Mouse (Mus musculus) lung, postnatal 4 days (tissue): ENCODE results near the gene Timm10b.

Source experiments
- DNase-seq, 2 experiments: peaks; one replicate each; pipeline ENCODE4 v3.0.0; 2021

The Timm10b gene

DNA sequence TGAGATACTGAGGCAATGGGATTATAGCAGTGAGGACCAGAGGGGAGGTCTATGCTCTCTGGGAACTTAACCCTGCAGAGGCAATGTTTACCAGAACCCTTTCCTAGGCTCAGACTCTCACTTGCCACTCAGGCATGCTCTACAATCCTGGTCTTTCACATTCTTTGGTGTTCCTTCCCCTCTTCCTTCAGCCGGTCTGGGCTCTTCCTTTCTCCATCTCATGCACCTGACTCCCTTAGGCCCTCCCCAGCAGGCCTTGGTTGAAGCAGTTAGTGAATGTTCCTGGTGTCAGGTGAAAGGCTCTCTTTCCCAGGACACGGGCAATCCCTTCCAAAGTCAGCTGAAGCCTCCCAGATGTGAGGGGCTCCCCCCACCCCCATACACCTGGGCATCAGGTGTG, at the start of gene Timm10b:
Gene Timm10b, plus strand, starts transcription at position 301 of the 400 bp plus-strand sequence.
- DNase-seq: no peak

DNA sequence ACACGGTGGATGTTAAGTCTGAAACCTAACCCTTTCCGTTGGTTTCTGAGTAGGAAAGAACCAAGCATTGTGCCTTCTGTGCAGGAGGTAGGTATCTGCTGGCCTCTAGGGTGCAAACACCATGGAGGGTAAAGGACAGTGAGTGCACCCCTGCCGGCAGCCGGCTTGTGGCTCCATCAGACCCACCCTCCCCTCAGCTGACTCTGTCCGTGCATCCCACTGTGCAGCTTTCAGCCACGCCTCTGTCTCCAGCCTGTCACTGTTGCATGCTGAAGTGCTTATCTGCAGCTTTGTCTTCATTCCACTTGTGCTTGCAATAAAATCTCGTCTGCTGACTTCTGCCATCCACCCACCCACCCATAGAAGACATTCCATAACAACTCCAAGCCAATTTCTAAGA, 49.8 kb upstream of the Timm10b start:
- no peak for DNase-seq

DNA sequence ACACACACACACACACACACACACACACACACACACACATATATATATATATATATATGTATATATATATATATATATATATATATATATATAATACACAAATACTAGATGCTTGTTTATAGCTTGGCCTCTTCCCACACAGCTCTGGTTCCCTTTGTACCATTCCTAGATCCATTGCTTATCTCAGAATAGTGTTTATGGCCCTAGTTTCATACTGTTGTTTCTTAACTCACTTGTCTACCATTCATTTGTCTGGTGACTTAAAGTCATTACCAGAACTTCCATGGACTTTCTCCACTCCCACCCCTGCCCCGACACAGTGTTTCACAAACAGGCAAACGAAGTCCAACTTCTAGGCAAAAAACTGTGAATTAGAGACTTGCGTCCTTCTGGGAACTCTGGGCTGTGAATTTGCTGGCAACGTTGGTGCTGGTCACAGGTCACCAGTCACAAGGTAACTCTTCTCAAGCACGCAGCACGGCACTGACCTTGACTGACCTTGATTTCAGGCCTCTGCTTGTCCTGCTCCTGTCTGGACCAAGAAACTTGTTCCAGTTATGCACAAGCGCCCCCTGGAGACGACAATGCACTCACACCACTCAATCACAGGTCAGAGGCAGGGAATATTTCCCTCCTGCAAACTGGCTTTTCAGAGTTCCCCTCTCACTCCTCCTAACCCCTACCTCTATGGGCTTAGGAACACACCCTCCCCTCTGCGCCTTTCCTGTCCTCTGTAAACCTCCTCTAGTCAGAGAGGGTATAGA, 36.8 kb upstream of the Timm10b start:
- DNase-seq: peak; percentile 68 to 76

- DNase-seq: no peak
Measured at GRCm38 (mm10) chr7:105608467-105608866, 31.4 kb upstream of the Timm10b start.

GRCm38 (mm10) chr7:105611767-105612166, 28.1 kb upstream of the Timm10b start:
- DNase-seq: no peak

DNA sequence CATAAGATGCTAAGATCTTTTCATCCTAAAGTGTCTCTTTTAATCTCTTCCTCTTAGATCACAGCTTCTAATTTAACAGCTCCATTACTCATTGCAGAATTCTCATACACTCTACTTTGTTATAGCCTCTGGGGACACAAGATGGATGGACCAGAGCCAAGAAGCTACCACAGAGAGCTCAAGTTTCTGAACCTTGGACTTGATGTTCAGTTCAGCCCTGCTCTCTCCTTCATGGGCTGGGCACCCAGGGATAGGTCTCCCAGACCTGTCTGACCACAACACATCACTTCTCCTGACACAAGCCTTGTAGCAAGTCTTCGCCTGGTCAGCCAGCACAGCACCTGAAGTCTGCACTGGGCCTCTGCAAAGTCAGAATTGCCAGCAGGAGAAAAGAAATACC, 25.5 kb upstream of the Timm10b start:
- no peak for DNase-seq

DNA sequence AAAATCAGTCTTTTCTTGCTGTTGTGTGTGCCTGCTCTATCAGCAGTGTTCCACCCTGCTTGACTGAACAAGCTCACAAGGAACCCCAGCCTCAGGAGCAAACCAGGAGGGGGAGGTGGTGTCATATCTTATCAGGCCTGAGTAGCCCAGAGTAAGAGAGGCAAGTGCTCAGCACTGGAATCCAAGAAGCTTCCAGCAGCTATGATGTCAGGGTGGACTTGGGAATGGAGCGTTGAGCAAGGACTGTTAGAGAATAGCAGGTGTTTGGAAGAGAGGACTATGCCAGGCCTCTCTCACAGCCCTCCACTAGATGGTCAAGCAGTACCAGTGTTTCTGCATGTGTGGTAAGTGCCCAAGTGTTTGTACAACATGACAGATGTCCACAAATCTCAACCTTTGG, 24.1 kb upstream of the Timm10b start:
- no peak for DNase-seq

DNA sequence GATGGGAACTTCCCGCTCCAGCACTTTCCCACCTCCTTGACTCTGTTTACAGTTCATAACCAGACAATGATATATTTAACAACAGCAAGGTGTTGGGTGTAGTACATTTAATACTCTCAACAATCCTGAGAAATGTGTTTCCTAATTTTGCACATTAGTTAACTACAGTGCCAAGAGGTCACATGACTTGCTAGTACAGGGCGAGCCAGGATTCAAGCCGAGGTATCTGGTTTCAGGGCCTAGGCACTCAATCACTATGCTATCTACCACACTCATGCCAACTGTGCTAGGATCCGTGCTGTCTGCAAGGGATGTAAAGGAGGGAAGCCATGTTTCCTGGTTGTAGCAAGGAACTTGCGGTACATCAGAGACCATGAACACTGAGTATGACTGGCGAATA, 23.3 kb upstream of the Timm10b start:
- no peak for DNase-seq

- no peak for DNase-seq
Measured at GRCm38 (mm10) chr7:105617810-105618209, 22.0 kb upstream of the Timm10b start.

GRCm38 (mm10) chr7:105619701-105620100, 20.2 kb upstream of the Timm10b start:
- DNase-seq: no peak

- DNase-seq: peak; percentile 65 to 82
Measured at GRCm38 (mm10) chr7:105621053-105621452, 18.8 kb upstream of the Timm10b start.

GRCm38 (mm10) chr7:105621646-105622292, 18.1 kb upstream of the Timm10b start:
- DNase-seq: peak; percentile 33 to 51

DNA sequence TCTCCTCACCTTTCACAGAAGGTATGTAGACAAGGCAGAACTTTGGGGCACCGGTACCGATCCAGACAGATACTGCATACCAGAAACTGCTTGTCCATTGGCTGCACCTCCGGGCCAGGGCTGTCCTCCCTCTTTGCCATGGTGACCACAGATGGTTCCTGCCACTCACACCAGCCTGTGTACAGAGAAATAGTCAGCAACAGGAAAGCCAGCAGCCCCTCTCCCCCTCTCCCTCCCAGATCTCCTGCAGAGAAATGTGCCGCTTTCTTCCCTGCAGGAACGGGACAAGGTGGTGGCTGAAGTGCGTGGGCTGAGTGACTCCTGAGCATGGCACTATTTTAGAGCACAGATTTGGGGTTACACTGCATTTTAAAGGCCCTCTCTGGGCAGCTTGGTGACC, 14.5 kb upstream of the Timm10b start:
- peak; percentile 46 to 75 for DNase-seq

DNA sequence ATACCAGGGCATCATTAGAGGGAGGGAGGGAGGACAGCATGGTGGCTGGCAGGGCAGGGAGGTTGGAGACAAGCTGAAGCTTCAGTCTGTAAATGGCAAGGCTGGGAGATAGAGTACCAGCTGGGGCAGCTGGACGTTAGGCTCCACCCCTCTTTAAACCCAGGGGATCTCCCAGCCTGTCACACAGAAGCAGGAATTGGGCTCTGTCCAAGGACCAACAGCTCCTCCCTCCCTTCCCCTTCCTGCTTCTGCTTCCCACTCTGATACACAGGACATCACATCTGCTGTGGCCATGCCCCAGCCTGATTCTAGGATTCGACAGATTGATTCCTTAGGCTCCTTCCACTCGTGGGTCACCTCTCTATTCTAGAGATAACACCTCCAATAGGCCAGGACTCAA, 11.2 kb upstream of the Timm10b start:
- DNase-seq: peak; percentile 79 to 84

DNA sequence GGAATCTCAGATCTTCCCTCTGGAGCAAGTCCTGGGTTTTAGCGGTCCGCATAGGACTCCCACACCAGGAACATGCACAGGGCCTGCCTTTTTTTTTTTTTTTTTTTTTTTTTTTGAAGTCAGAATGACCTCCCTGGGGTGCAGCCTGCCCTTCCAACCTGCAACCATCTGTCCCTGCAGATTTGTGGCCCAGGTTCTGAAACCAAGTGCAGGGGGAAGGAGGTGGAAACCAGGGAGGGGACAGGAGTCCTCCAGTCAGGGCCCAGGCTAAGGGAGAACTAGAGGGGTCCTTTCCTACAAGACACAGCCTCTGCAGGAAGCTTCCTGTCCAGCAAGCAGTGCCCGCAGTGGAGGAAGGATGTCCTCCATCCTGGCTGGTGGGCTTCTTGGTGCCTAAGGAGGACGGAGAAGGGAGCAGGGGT, 7.3 kb upstream of the Timm10b start:
- peak in 1 of 2 experiments; percentile 35 for DNase-seq

DNA sequence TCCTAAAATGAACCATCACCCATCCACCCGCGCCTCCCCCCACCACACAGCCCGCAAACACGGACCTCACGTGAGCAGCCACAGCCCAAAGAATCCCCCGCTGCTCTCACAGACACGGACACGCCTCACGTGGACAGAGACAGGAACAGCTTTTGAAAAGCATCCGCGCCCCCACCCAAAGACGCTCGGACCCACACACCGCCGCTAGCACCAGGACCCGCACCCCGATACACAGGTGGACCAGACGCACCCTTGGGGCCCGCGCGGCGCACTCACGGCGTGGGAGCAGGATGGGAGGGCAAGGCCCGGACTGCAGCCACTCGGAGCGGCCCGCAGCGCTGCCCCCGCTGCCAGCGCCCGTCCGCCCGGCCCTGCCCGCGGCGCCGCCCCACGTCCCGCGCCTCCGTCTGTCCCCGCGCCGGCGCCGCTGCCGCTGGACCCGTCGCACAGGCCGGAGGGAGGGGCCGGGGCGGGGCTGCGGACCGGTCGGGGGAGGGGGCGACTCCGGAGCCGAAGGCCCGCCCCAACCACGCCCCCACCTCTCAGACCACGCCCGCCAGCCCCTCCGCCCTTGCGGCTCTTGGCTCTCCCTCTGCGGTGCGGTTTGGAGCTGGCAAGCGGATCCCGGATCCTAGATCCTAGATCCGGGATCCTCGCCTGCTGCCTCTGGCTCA, 6.6 kb upstream of the Timm10b start, which contains the start of gene Trim3:
Gene Trim3, minus strand, starts transcription at position 445 of the 674 bp plus-strand sequence.
- peak; percentile 94 for DNase-seq

- no peak for DNase-seq
Measured at GRCm38 (mm10) chr7:105633801-105634135, 6.1 kb upstream of the Timm10b start.

DNA sequence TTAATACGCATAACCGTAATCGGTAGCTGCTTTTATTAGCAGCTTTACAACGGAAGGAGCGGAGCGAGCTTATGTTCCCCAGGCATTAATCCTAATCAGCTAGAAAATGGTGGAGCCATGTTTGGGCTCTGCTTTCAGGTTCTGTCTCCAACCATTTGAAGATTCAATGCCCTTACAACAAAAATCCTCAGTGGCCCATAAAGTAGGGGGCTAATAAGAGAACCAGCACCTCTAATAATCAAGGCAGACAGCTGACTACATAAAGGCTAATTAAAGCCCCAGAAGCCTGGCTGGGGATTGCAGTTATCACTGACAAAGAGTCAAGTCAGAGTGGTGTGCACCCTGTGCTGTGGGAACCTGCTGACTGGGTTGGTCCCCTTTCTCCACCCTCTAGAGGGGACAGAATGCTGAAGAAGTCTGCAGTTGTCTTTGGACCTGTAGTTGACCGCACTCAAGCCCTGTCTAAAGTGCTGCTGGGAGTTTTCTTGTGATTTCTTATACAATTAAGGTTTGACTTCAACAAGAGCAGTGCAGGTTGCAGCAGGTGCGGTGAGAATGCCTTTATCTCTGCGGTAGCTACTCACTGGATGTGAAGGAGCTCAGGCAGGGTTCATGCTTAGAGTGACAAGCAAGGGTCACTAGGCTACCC, 5.5 kb upstream of the Timm10b start:
- DNase-seq: no peak

DNA sequence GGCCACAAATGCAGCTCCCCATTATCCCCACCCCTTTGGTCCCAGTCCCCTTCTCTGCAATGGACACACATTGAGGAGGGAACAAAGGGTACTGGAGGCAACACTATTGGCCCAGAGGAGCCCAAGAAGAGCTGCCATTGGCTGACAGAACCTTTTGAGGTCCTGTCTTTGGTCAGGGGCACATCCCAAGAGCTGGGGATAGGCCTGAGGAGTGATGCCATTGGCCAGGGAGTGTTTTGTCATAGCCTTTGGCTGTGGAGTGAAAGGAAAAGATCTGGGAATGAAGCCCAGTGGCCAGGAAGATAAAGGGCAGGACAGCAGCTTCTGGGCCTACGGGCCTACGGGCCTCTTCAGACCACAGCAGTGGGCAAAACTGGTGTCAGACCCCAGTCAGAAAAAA, 4.1 kb upstream of the Timm10b start:
- no peak for DNase-seq

- DNase-seq: no peak
Measured at GRCm38 (mm10) chr7:105638776-105639175, 1.1 kb upstream of the Timm10b start.

GRCm38 (mm10) chr7:105639304-105639703, 552 bp upstream of the Timm10b start:
- DNase-seq: no peak

DNA sequence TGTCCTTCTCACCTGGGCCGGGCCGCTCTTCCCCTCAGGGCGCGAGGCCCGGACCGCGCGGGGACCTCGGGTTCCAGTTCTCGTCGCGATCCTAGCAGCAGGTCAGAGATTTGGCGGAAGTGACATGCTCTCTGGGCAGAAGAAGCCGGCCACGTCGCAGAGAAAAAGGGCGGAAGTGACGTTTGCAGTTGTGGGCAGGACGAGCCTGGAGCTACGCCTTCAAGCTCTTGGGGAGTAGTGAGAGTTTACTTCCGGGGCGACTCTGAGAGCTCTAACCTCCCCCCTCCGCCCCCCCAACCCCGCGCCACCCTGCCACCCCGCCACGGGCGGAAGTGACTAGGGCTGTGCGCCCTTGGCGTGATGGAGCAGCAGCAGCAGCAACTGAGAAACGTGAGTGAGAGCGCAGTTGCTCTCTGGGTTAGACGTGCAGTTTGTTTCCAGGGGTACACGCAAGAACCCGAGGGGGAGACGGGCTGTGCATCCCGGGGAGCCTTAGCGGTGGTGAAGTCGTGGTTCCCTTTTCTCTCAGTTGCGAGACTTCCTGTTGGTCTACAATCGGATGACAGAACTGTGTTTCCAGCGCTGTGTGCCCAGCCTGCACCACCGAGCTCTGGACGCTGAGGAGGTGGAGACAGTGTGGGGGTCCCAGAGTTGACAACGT, 507 bp downstream of the Timm10b start, which contains the start of the genes Arfip2 and Gm45799:
Gene Arfip2, minus strand, starts transcription at position 184 of the 661 bp plus-strand sequence.
Gene Gm45799, plus strand, starts transcription at position 320 of the 661 bp plus-strand sequence.
- DNase-seq: peak; percentile 98

- DNase-seq: peak; percentile 42 to 49
Measured at GRCm38 (mm10) chr7:105640894-105641255, 1.0 kb downstream of the Timm10b start.
